Mouse (Mus musculus): ENCODE data around the gene Slc38a6.

- TF ChIP-seq CTCF (IDR thresholded peaks at IDR 0.05; ENCODE audit: borderline replicate concordance, control insufficient read depth, extremely low read depth, insufficient read depth, low read length, poor library complexity) (no peak), POLR2A (IDR thresholded peaks at IDR 0.05; ENCODE audit: control insufficient read depth, extremely low read depth, insufficient read depth, low read length, poor library complexity) (no peak)
These were observed 40.8 kb downstream of the Slc38a6 start for GRCm38 (mm10) chr12:73327381-73327780.
